Mouse (Mus musculus) gastrocnemius, postnatal 36 days (tissue): Measurements from ENCODE around the gene Lrrc28. TPM values are rescaled to one million over a fixed set of nuclear protein-coding genes. Genes with fewer than 3 reads are reported as not detected.

Experiments
- DNase-seq, 2 experiments: peaks; one replicate each; pipeline ENCODE4 v3.0.0; 2022
- intact Hi-C: fragments of 180-260 bp; cut with DNase I; formaldehyde crosslinking; loops from one replicate; pipeline ENCODE4 v1.15.1; 2025
- total RNA-seq, 2 experiments: library from RNA; stranded (reverse); gene quantifications; 2 replicates each; pipeline ENCODE4 v1.2.3; 2021

Lrrc28 gene
- total RNA-seq, 2 experiments from 2014 or later = 22.8 to 23.2 TPM

DNA sequence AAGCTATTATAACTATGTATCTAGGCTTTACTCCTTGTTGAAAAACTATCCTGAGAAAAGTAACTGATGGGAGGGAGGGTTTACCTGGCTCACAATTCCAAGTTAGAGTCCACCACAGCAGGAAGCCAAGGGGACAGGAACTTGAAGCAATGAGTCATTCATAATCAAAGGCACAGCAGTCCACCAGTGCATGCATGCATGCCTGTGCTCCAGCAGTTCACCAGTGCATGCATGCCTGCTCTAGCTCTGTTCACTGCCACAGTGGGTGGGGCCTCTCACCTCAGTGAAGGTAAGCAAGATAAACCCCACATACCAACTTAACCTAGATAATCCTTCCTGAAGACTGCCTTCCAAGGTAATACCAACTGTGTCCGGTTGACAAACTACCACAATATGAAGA is 38.8 kb downstream of the Lrrc28 start:
- intact Hi-C loops = no loop called here
- DNase-seq = no peak

DNA sequence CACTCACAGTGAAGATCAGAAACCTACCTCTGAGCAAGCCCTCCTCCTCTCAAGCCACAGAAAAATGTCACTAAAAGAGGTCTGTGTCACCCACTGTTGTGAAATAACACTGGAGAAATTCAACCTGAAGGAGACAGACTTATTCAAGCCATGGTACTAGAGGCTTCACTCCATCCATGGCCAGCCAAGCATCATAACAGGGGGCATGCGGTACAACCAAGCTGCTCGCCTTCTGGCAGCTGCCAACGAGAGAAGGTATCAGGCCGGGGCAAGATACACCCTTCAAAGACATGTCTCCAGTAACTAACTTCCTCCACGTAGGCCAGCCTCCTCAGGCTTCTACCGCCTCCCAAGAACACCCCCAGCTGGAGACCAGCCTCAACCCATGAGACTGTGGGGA is 40.0 kb downstream of the Lrrc28 start:
- DNase-seq = no peak
- intact Hi-C loops = no loop called here

DNA sequence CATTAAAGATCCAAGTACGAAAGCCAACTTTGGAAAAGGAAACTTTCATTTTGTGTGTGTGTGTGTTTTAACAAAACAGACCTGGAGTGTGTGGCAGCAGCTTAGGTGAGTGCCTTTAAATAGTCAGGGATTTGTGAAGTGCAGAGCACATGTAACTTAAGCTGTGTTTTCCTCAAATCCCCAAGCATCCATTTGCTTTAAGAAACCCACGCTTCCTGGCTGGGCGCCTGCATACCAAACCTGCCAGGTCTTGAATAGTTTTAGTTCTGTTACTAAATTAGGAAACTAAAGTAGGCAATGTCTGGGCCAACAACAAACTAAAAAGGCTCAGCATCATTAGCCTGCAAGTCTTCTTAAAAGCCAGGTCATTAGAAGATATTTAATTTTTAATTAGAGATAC is 47.0 kb downstream of the Lrrc28 start:
- intact Hi-C loops = no loop called here
- peak; percentile 64 to 72 for DNase-seq

DNA sequence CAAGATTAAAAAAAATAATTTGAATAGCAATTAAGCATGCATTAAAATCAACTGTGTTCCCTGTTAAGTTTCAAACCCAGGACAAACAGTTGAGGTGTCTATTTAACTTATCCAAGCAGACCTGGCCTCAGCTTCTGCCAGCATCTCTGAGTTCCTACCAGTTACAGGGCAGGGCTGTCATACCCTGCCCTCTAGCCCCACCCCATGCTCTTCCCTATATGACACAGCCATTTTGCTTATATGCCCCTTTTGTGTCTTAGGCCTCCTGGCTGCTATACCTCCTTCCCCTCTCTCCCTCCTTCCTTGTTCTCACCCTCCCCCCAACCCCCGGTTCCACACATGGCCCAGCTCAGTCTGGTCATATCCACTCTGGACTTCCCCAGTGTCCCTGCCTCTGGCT is 48.1 kb downstream of the Lrrc28 start:
- intact Hi-C loops = no loop called here
- DNase-seq = no peak

DNA sequence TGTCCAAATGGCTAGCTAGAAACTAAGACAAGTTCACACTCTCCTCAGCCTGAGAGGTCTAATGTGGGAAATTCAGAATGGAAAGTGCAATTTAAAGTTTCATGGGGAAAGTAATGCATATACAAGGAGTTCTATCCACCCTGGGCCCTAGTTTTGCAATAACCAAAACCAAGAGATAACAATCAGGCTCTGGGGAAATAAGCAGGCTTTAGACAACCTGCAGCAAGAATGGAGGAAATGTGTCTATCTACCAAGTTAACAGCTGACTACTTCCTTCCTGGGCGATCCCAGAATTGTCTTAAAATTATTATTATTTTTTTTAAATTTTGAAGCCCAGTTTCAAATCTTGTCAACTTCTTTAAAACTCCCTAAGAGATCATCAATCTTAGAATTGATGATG is 48.7 kb downstream of the Lrrc28 start:
- no peak for DNase-seq
- intact Hi-C loops = no loop called here

DNA sequence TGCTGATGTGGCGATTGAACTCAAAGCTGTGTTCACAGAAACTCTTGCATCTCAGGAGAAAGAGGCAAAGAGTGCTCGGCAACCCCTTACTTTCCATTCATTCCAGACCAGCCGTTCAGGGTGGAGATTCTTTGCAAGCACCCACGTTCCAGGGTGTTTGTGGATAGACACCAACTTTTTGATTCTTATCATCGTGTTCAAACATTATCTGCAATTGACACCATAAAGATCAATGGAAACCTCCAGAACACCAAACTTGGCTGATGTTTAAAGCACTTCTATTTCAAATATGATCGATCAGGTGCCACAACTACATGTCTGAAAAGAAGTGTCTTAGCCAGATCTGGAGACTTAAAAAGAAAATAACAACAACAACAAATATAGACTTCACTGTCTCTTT is 51.2 kb downstream of the Lrrc28 start:
- intact Hi-C loops = no loop called here
- no peak for DNase-seq

DNA sequence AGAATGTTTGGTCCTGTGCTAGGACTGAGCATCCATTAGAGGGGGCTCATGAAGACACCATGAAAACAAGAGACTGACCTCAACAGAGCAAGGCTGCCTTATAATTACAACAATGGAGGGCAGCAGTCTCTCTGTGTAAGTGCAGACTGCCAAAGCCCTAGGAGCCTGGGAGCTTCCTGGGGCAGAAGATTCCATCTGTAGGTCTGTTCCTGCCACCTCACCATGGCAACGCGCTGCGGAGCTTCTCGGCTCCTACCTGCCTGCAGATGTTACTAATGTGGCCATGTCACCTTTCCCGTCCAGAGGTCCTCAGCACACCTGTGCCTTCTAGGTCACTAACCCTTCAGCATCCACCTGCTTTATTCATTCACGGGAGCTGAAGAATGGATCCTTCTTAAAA is 52.4 kb downstream of the Lrrc28 start:
- intact Hi-C loops = no loop called here
- no peak for DNase-seq

DNA sequence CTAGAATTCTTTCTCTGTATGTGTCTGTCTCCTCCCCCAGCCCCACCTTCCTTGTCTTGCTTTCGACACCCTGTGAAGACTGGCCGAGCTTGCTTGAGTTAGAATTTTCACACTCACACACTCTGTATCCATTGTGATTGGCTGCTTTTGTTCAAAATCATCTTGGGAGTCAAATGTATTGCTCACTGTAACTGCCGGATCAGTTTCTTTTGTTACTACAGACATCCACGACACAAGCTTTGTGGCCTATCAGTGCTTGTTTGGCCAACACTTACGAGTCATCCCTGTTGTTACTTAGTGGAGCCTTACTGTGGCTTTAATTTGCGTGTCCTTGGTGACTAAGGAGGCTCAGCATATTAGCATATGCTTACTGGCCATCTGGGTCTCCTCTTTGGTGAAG is 56.3 kb downstream of the Lrrc28 start:
- no peak for DNase-seq
- intact Hi-C loops = no loop called here

DNA sequence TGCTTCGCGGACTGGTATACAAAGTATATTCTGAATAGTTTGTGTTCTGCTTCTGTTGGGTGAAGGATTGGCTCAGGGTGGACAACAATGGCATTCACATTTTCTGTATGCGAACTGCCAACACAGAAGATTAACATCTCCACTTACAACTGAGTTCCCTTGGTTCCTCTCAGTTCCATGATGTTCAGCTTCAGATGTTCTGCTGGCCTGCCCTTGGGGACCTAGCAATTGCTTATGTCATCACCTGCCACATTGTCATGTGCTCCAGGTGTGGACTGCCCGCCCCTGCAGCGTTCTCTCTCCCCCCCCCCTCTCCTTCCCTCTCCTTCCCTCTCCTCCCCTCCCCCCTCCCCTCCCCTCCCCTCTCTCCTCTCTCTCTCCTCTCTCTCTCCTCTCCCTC is 58.6 kb downstream of the Lrrc28 start:
- no peak for DNase-seq
- intact Hi-C loops = no loop called here

DNA sequence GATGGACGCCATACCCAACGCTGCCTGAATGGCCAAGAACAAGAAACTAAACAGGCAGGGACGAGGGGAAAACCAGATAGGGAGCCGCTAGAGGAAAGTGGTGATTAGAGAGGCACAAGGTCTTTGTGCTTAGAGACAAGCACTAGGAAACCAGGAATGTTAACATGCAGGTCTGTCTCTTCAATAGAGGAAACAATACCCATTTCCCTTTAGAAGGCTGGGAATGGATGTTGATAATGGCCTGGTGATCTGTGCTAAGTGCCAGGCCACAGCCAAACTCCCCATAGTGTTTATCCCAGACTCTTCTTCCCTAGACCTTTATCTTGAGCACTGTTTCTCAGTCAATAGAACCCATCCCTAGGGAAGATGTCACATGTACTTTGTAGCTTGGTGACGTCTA is 61.2 kb downstream of the Lrrc28 start:
- no peak for DNase-seq
- intact Hi-C loops = no loop called here

DNA sequence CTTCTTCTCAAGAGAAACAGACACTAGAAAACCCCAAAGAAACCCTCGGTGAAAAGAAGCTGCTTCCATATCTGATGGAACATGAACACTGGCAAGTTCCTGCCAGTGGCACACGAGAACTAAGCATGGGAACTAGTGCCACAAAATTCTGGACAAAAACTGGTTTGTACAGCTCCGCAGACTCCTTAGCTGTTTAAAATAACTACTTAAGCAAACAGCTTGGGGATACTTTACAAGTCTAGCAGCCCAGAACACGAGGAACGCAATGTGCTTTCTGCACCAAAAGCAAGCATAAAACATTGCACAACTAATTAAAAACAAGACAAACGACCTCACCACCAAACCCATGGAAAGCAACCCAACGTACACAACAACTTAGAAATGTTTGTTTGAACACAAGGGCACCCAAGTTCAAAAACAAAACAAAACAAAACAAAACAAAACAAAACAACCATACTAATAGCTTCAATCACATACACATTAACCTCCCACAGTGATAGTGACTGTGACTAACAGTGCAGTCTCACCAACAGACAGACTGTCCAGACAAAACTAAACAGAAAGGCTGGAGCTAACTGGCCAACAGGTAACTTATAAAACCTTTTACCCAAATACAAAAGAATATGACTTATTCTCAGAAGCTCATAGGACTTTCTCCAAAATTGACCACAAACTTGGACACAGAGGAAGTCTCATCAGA is 66.1 kb downstream of the Lrrc28 start:
- no peak for DNase-seq
- intact Hi-C loops = no loop called here

DNA sequence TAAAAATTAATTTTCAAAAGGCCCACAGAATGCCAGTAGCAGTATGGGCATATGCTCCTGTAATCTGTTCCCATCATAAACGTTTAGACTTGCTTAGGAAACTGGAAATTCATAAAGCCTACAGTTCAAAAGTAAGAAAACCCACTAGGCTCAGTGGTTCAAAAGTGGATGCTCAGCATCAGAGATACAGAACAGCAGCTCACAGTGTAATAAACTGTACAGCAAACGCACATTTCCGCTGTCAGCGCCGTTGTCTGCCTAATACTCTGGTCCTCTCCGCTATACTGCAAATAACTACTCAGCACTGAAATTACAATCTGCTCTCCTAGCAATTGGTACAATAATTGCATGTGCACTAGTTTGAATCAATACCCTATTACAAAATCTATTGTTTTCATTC is 67.0 kb downstream of the Lrrc28 start:
- intact Hi-C loops = no loop called here
- DNase-seq = no peak

DNA sequence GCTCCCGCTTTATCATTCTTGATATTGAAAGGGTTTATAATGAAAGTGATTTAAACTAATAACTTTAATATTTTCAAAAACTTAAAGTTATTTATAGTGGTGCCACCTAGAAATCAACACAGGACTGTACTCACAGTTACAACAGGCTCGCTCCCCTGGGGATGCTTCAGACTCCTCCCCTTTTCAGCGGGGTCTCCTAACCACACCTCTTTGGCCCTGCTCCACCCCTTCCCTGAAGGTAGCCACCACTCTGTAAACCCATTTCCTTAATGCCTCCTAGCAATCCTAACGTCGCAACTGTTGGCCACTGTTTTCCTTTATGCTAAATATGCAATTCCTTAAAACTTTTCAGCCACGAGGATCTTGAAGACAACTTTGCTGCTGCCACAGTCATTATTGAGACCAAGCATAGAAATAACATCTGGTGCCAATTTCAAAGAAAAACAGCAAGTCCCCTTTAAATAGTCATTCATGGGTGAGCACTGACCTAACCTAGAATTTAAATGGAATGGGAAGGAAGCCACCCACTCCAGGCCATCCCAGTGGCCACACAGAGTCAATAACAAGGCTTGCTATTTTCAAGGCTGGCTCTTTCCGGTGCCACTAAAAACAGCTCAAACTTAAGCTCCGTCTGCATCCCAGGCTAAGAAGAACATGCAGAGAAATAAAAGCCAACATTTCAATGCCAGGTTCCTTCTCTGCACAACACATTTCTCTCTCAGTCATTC is 78.4 kb downstream of the Lrrc28 start:
- intact Hi-C loops = no loop called here
- DNase-seq = peak in 1 of 2 experiments; percentile 17

DNA sequence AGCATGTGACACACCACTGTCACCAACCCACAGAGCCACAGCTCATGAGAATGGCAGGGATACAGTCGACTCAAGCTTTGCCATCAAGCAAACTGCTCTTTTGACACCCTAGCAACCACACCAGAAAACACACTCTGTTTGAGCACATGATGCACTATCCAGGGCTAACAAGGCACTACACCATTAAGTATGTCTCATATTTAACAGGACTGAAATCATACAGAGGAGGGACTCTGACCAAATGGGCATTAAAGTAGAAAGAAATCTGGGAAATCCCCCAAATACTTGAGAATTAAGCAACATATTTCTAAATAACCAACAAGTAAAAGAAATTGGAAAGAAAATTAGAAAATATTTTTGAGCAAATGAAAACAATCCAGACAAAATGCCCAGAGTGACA is 79.9 kb downstream of the Lrrc28 start:
- no peak for DNase-seq
- intact Hi-C loops = no loop called here

DNA sequence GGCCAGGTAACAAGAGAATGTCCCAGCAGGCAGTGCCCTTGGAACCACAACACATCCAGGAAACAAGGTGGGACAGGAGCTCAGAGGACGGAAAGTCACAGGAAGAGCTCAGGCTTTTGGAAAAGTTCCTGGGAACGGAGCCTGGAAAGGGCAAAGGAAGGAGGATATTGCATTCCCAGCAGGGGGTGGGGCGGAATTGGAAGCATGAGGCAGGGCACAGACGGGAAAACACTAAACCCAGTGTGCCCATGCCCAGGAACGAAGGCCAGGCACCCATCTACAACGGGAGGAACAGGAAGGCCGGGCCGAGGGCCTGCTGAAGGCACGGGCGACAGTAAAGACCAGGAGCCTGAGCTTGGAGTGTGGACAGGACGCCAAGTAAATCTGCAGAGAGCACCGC is 82.9 kb downstream of the Lrrc28 start:
- peak; percentile 39 to 66 for DNase-seq
- intact Hi-C loops = no loop called here

DNA sequence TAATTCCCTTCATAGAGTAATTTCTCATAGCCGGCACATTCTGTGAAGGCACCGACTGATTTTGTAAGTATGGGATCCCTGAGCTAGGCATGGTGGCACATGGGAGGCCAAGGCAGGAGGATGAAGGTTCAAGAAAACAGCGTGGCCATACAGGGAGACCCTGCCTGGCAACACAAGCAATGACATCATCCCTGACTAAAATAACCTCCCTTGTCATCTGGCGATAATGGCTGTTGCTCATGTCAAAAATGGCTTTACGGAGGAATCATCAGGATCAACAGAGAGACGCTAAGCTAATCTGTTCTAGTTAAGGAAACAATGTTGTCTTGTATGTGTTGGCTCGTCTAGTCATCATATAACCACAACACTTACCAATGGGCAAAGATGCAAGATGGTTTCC is 85.6 kb downstream of the Lrrc28 start:
- intact Hi-C loops = no loop called here
- no peak for DNase-seq

DNA sequence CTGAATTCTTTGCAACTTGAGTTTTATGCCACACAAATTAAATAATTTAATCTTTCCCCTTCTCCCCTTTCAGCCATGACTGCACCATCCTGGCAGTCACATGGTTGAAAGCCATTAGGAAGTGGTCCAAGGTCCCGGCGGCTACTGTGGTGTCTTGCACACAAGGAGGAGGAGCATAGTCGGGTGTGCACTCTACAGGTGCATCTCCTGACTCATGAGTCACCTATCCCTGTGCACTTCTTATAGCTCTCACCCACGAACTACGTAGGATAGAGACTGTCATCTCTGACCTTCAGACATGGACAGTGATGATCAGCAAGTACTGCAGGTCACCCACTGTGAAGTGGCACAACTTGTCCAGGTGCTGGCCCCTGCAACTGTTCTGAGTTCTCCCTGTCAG is 86.8 kb downstream of the Lrrc28 start:
- intact Hi-C loops = no loop called here
- DNase-seq = no peak

DNA sequence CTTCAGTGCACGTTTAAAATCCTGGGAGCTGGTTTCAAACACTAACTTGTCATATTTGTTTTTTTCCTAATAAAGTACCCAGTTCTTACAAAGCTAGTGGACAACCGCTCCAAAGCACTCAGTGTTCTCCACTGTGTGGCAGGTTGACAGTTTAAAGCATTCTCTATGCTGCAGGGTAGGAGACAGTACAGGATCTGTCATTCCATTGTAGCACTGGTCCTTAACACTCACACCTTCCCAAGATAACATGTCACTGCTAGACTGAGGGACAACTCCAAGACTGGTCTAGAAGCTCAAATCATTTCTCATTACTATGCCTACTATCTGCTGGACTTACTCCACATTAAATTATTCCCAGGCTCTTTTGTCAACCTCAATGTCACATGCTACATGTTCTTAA is 90.2 kb downstream of the Lrrc28 start:
- no peak for DNase-seq
- intact Hi-C loops = no loop called here

DNA sequence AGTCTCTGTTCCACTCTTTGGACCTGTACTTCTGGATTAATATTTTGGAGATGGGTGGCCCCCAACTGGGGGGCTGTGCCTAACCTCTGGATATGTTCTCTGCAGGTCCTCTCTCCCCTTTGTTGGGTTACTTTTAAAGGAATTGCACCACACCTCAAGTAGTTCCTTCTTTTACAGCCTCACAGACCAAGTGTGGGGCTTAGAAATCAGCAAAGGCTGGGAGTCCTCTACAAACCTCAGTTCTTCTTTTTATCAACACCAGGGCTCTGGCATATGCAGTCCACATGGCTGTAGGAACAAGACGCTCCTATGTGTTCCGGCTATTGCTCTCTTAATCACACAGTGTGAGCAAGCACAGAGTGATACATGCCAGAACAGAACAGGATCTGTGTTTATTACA is 93.8 kb downstream of the Lrrc28 start:
- no peak for DNase-seq
- intact Hi-C loops = no loop called here

DNA sequence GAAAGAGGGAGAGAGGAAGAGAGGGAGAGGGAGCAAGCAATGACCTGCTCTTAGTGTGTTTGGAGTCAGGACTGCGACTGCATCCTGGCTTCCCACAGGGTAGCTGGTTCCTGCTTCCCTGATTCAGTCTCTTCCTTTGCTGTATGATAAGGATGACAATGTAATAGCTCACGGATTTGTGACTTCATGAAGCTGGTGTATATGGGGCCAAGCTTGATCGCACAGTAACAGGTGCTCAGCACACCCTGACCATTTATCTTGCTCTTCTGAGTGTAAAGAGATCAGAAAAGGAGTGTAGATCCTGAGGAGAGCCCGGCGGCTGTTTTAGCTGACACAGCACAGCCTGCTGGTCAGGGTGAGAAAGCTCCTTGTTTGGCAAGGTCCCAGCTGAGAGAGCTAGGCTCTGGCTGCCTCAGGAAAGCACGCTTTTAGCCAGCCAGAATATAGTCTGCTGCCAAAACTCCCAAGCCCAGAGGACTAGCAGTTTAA is 96.0 kb downstream of the Lrrc28 start:
- DNase-seq = peak; percentile 58 to 84
- intact Hi-C loops = no loop called here

DNA sequence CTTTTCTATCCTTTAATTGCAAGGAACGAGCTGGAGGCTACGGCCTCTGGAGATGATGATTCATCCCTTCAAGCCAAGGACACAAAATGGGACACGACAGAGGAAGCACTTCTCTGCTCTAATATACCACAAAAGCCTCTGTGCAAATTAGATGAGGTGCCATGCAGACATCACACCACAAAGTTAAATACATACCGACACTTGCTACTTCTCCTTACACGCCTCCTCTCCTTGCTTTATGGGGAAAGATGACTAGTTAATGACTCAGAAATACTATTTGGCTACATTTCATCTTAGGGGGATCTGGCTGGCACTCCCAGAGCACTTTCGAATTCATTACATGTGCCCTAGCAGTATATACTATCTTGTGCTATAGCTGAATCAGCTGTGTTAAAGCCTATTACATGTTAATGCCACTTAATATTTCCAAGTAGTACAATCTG is 96.4 kb downstream of the Lrrc28 start:
- DNase-seq = no peak

DNA sequence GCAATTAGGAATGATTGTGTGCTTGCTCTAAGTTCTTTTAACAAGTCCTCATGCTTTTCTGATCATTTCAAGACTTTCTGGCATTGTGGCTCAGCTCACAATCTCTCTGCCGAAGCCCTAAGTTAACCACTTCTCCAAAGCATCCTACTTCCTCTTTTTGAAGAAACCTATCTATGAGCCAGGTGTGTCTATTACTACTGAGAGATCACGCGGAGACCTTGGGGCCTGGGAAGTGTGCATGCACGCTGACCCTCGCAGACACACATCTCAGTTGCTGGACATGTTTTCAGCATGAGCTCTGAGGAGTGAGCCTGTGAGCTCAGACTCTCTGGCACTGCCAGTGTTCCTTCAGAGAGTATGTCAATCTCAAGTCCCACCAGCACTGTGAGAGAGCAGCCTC is 98.8 kb downstream of the Lrrc28 start:
- intact Hi-C loops = no loop called here
- DNase-seq = no peak

More for the DNA sequence above, 96.4 kb downstream of the Lrrc28 start:
- intact Hi-C loops = no loop called here
